Mouse (Mus musculus) hindbrain, embryonic 13.5 days (tissue): ENCODE results near the gene Kdm2a. TPM values are rescaled to one million over a fixed set of nuclear protein-coding genes. Genes with fewer than 3 reads are reported as not detected.
A peak's percentile ranks its signal among the peaks of the same experiment; 100 is the strongest.

Experiments
- ATAC-seq: fragments of 200-750 bp; cut with Nextera tagmentation; 2 replicates; pipeline ENCODE4 v1.8.0; 2017; ENCODE audit warnings: moderate TSS enrichment; ENCODE audit not compliant: low FRiP score
- H3K27ac ChIP-seq: fragments of 300-500 bp; sonication (generic); 2 replicates; pipeline ENCODE4 v1.5.1; 2015; ENCODE audit warnings: inconsistent platforms, mild to moderate bottlenecking, moderate library complexity
- H3K27me3 ChIP-seq: fragments of 300-500 bp; sonication (generic); 2 replicates; pipeline ENCODE4 v1.6.1; 2015; ENCODE audit warnings: mild to moderate bottlenecking, inconsistent platforms
- H3K36me3 ChIP-seq: fragments of 300-500 bp; sonication (generic); 2 replicates; pipeline ENCODE4 v1.6.1; 2015; ENCODE audit warnings: mild to moderate bottlenecking, inconsistent platforms
- H3K4me1 ChIP-seq: fragments of 300-500 bp; sonication (generic); replicated peaks from 2 replicates; pipeline ENCODE4 v1.6.1; 2015; ENCODE audit warnings: inconsistent platforms
- H3K4me2 ChIP-seq: fragments of 300-500 bp; sonication (generic); 2 replicates; pipeline ENCODE4 v1.6.1; 2015; ENCODE audit warnings: inconsistent platforms, mild to moderate bottlenecking, moderate library complexity
- H3K4me3 ChIP-seq: fragments of 300-500 bp; sonication (generic); 2 replicates; pipeline ENCODE4 v1.5.1; 2015; ENCODE audit warnings: mild to moderate bottlenecking, inconsistent platforms
- H3K9ac ChIP-seq: fragments of 300-500 bp; sonication (generic); 2 replicates; pipeline ENCODE4 v1.6.1; 2015; ENCODE audit warnings: mild to moderate bottlenecking, inconsistent platforms
- H3K9me3 ChIP-seq: fragments of 300-500 bp; sonication (generic); 2 replicates; pipeline ENCODE4 v1.6.1; 2016; ENCODE audit warnings: inconsistent platforms
- whole genome bisulfite sequencing: fragments of 180-500 bp; shearing (Covaris S2); methylation state at CpG from one replicate; pipeline ENCODE4 v1.1.7; 2015; 5-methylcytosine and 5-hydroxymethylcytosine counted together
- polyA plus RNA-seq: library from polyadenylated mRNA; unstranded; fragments of >200 nt; fragmentation: Nextera tagmentation; extraction: Ambion mirVana; gene quantifications from 2 replicates; pipeline ENCODE4 v1.2.1, GENCODE M21; 2015

Kdm2a gene
- polyA plus RNA-seq, result 34.6 and 36.3 TPM in 2 replicates

GRCm38 (mm10) chr19:4397798-4398629 lies at the start of gene Kdm2a:
Gene Kdm2a (minus strand): TSS chr19:4398285.
- Histone ChIP-seq H3K4me3 (peak within 1 kb of the TSS; percentile 100), H3K9me3 (no peaks in the 10 kb centered on the region), H3K4me1 (peaks cover 29% of the 10 kb centered on the region), H3K9ac (peak within 1 kb of the TSS; percentile 87), H3K27me3 (no peaks in the 10 kb centered on the region), H3K4me2 (peak within 1 kb of the TSS; percentile 88), H3K27ac (peak within 1 kb of the TSS; percentile 91), H3K36me3 (peaks cover under 1% of the 10 kb centered on the region; the same call in 1 of the 2 replicates)
- ATAC-seq, result peak; percentile 78; the same call in 1 of the 2 replicates
- 1% methylated on average over 82 of the region's 82 CpGs for WGBS

- H3K4me3 ChIP-seq, result no peak overlapping the region
- ATAC-seq, result no peak
- H3K36me3 ChIP-seq, result no peaks in the 10 kb centered on the region
- WGBS, result 87% methylated on average over 9 of the region's 9 CpGs
- no peak overlapping the region for H3K27ac ChIP-seq
- no peaks in the 10 kb centered on the region for H3K27me3 ChIP-seq
- H3K9ac ChIP-seq, result no peak overlapping the region
- H3K4me1 ChIP-seq, result peaks cover 7% of the 10 kb centered on the region
- no peaks in the 10 kb centered on the region for H3K9me3 ChIP-seq
- no peak overlapping the region for H3K4me2 ChIP-seq
These were observed 49.4 kb upstream of the Kdm2a start for GRCm38 (mm10) chr19:4447445-4447844.

- Histone ChIP-seq H3K27ac (no peak overlapping the region), H3K9me3 (no peaks in the 10 kb centered on the region), H3K27me3 (no peaks in the 10 kb centered on the region), H3K4me3 (no peak overlapping the region), H3K9ac (no peak overlapping the region), H3K4me2 (no peak overlapping the region), H3K36me3 (no peaks in the 10 kb centered on the region), H3K4me1 (peaks cover 3% of the 10 kb centered on the region)
- 89% methylated on average over 8 of the region's 8 CpGs for WGBS
- no peak for ATAC-seq
These were observed 48.8 kb upstream of the Kdm2a start for GRCm38 (mm10) chr19:4446661-4447420.

GRCm38 (mm10) chr19:4442408-4442807 lies 44.3 kb upstream of the Kdm2a start:
- no peak for ATAC-seq

GRCm38 (mm10) chr19:4441621-4442161 lies 43.6 kb upstream of the Kdm2a start:
- no peak for ATAC-seq
- Histone ChIP-seq H3K27ac (0 out of 2 replicates have a peak overlapping the region, but pooled peaks have one; percentile 6), H3K9me3 (no peaks in the 10 kb centered on the region), H3K4me1 (peaks cover 19% of the 10 kb centered on the region), H3K9ac (no peak overlapping the region), H3K36me3 (no peaks in the 10 kb centered on the region), H3K4me3 (no peak overlapping the region), H3K27me3 (peaks cover 35% of the 10 kb centered on the region), H3K4me2 (no peak overlapping the region)
- 30% methylated on average over 10 of the region's 10 CpGs for WGBS

More at GRCm38 (mm10) chr19:4442408-4442807, 44.3 kb upstream of the Kdm2a start:
- Histone ChIP-seq H3K4me3 (no peak overlapping the region), H3K4me1 (peaks cover 19% of the 10 kb centered on the region), H3K4me2 (no peak overlapping the region), H3K36me3 (no peaks in the 10 kb centered on the region), H3K27ac (no peak overlapping the region), H3K9me3 (no peaks in the 10 kb centered on the region), H3K9ac (no peak overlapping the region), H3K27me3 (peaks cover 35% of the 10 kb centered on the region)
- WGBS, result 11% methylated on average over 3 of the region's 3 CpGs

GRCm38 (mm10) chr19:4441090-4441591 lies 43.1 kb upstream of the Kdm2a start:
- H3K9me3 ChIP-seq, result no peaks in the 10 kb centered on the region
- peaks cover 35% of the 10 kb centered on the region for H3K27me3 ChIP-seq
- H3K27ac ChIP-seq, result no peak overlapping the region
- 29% methylated on average over 6 of the region's 6 CpGs for WGBS
- H3K9ac ChIP-seq, result no peak overlapping the region
- no peak overlapping the region for H3K4me2 ChIP-seq
- H3K4me3 ChIP-seq, result no peak overlapping the region
- peaks cover 19% of the 10 kb centered on the region for H3K4me1 ChIP-seq
- H3K36me3 ChIP-seq, result no peaks in the 10 kb centered on the region
- no peak for ATAC-seq

- Histone ChIP-seq H3K4me1 (peaks cover 19% of the 10 kb centered on the region), H3K4me2 (no peak overlapping the region), H3K36me3 (no peaks in the 10 kb centered on the region), H3K27me3 (peaks cover 35% of the 10 kb centered on the region), H3K9me3 (no peaks in the 10 kb centered on the region), H3K27ac (no peak overlapping the region), H3K4me3 (no peak overlapping the region), H3K9ac (no peak overlapping the region)
- 15% methylated on average over 8 of the region's 8 CpGs for WGBS
- ATAC-seq, result no peak
These were observed 42.1 kb upstream of the Kdm2a start for GRCm38 (mm10) chr19:4440222-4440621.

- H3K4me3 ChIP-seq, result peak within 1 kb of the TSS; percentile 44
- no peaks in the 10 kb centered on the region for H3K9me3 ChIP-seq
- no peaks in the 10 kb centered on the region for H3K36me3 ChIP-seq
- H3K27me3 ChIP-seq, result peaks cover 35% of the 10 kb centered on the region
- ATAC-seq, result no peak
- no peak within 1 kb of the TSS for H3K27ac ChIP-seq
- H3K4me2 ChIP-seq, result peak within 1 kb of the TSS; percentile 84
- H3K9ac ChIP-seq, result peak within 1 kb of the TSS; percentile 66
- peaks cover 19% of the 10 kb centered on the region for H3K4me1 ChIP-seq
- WGBS, result under 1% methylated on average over 51 of the region's 51 CpGs
These were observed 41.2 kb upstream of the Kdm2a start, which contains the start of gene Rhod for GRCm38 (mm10) chr19:4439161-4439801. Gene Rhod (minus strand): TSS chr19:4439432.

- H3K36me3 ChIP-seq, result no peaks in the 10 kb centered on the region
- H3K27ac ChIP-seq, result no peak overlapping the region
- no peaks in the 10 kb centered on the region for H3K9me3 ChIP-seq
- ATAC-seq, result no peak
- peak overlapping the region; percentile 84 for H3K4me2 ChIP-seq
- 11% methylated on average over 8 of the region's 8 CpGs for WGBS
- H3K9ac ChIP-seq, result peak overlapping the region; percentile 66
- peaks cover 35% of the 10 kb centered on the region for H3K27me3 ChIP-seq
- H3K4me3 ChIP-seq, result peak overlapping the region; percentile 44
- H3K4me1 ChIP-seq, result peaks cover 19% of the 10 kb centered on the region
These were observed 40.7 kb upstream of the Kdm2a start for GRCm38 (mm10) chr19:4438791-4439160.

- Histone ChIP-seq H3K4me2 (no peak overlapping the region), H3K9me3 (no peaks in the 10 kb centered on the region), H3K4me3 (no peak overlapping the region), H3K27ac (no peak overlapping the region), H3K36me3 (no peaks in the 10 kb centered on the region), H3K4me1 (peaks cover 19% of the 10 kb centered on the region), H3K27me3 (peaks cover 35% of the 10 kb centered on the region), H3K9ac (no peak overlapping the region)
- 74% methylated on average over 6 of the region's 6 CpGs for whole genome bisulfite sequencing
- no peak for ATAC-seq
These were observed 39.8 kb upstream of the Kdm2a start for GRCm38 (mm10) chr19:4437886-4438285.

GRCm38 (mm10) chr19:4436254-4436653 lies 38.2 kb upstream of the Kdm2a start:
- no peaks in the 10 kb centered on the region for H3K36me3 ChIP-seq
- 90% methylated on average over 3 of the region's 3 CpGs for WGBS

More at GRCm38 (mm10) chr19:4436254-4436653, 38.2 kb upstream of the Kdm2a start:
- H3K9me3 ChIP-seq, result no peaks in the 10 kb centered on the region
- H3K27ac ChIP-seq, result no peak overlapping the region
- no peak overlapping the region for H3K4me2 ChIP-seq
- H3K4me3 ChIP-seq, result no peak overlapping the region
- no peak overlapping the region for H3K9ac ChIP-seq
- no peak for ATAC-seq
- H3K4me1 ChIP-seq, result peaks cover 14% of the 10 kb centered on the region
- peaks cover 35% of the 10 kb centered on the region for H3K27me3 ChIP-seq
